Mouse (Mus musculus): ENCODE measurements around the gene Mthfd2l.

- no peak for TF ChIP-seq CTCF (conservative IDR thresholded peaks at IDR 0.05; ENCODE audit: low read length)
- no peak for TF ChIP-seq NANOG (IDR thresholded peaks at IDR 0.05; ENCODE audit: borderline replicate concordance, low read length)
These were observed 30.2 kb upstream of the Mthfd2l start for GRCm38 (mm10) chr5:90900688-90901087.

Measured in E14TG2a.4 (cell line).